Mouse (Mus musculus) G1E (cell line): ENCODE data around the gene Gm10718.
"Not testable (repeated sequence)": the region's sequence is repeated elsewhere in the genome, so short reads cannot be mapped to it uniquely, and the experiment has no call there.

Experiments used
- CTCF ChIP-seq: IDR thresholded peaks from 2 replicates; pipeline ENCODE4 v1.5.1; 2012; ENCODE audit warnings: low read depth, low read length, inconsistent platforms, mixed read lengths
- GATA1 ChIP-seq: IDR thresholded peaks from 2 replicates; pipeline ENCODE4 v1.6.1; 2012; ENCODE audit warnings: borderline replicate concordance, low read length, inconsistent platforms, mixed read lengths
- GATA2 ChIP-seq: IDR thresholded peaks from 2 replicates; pipeline ENCODE4 v1.6.1; 2012; ENCODE audit warnings: low read depth, low read length, inconsistent platforms, borderline replicate concordance

- not testable (repeated sequence) for TF ChIP-seq GATA2, CTCF, GATA1
These were observed 7.5 kb upstream of the Gm10718 start for GRCm38 (mm10) chr9:3015896-3016295.
